Mouse (Mus musculus) midbrain, embryonic 10.5 days (tissue): ENCODE data around the gene Fhit. TPM values are rescaled to one million over a fixed set of nuclear protein-coding genes. Genes with fewer than 3 reads are reported as not detected.

Source experiments
- DNase-seq: peaks from one replicate; pipeline ENCODE4 v3.0.0-alpha.2; 2017; ENCODE audit warnings: low spot score
- H3K27ac ChIP-seq: fragments of 300-500 bp; sonication (generic); replicated peaks from 2 replicates; pipeline ENCODE4 v1.5.1; 2016; ENCODE audit warnings: mild to moderate bottlenecking
- H3K27me3 ChIP-seq: fragments of 300-500 bp; sonication (generic); 2 replicates; pipeline ENCODE4 v1.6.1; 2016; ENCODE audit warnings: low read depth, mild to moderate bottlenecking; ENCODE audit not compliant: poor library complexity, severe bottlenecking
- H3K36me3 ChIP-seq: fragments of 300-500 bp; sonication (generic); 2 replicates; pipeline ENCODE4 v1.6.1; 2016; ENCODE audit warnings: mild to moderate bottlenecking, moderate library complexity
- H3K4me1 ChIP-seq: fragments of 300-500 bp; sonication (generic); 2 replicates; pipeline ENCODE4 v1.6.1; 2016
- H3K4me3 ChIP-seq: fragments of 300-500 bp; sonication (generic); 2 replicates; pipeline ENCODE4 v1.5.1; 2016; ENCODE audit warnings: mild to moderate bottlenecking, moderate library complexity
- H3K9me3 ChIP-seq: fragments of 300-500 bp; sonication (generic); replicated peaks from 2 replicates; pipeline ENCODE4 v1.6.1; 2016; ENCODE audit warnings: mild to moderate bottlenecking
- WGBS: fragments of 180-500 bp; shearing (Covaris S2); methylation state at CpG from one replicate; pipeline ENCODE4 v1.1.7; 2016; 5-methylcytosine and 5-hydroxymethylcytosine counted together
- polyA plus RNA-seq: library from polyadenylated mRNA; unstranded; fragments of >200 nt; fragmentation: Nextera tagmentation; extraction: Ambion mirVana; gene quantifications from 2 replicates; pipeline ENCODE4 v1.2.1, GENCODE M21; 2016

Gene Fhit
- 3.4 TPM in 2 replicates for polyA plus RNA-seq

- H3K4me1 ChIP-seq, result peaks cover 16% of the 10 kb centered on the region
- H3K36me3 ChIP-seq, result no peaks in the 10 kb centered on the region
- DNase-seq, result peak; percentile 85
- under 1% methylated on average over 28 of the region's 28 CpGs for WGBS
- no peaks in the 10 kb centered on the region for H3K9me3 ChIP-seq
- peak within 1 kb of the TSS; percentile 85 for H3K27ac ChIP-seq
- peak within 1 kb of the TSS; percentile 72 for H3K4me3 ChIP-seq
- H3K27me3 ChIP-seq, result no peaks in the 10 kb centered on the region
Measured at GRCm38 (mm10) chr14:11161751-11162231, at the start of gene Fhit. Gene Fhit, minus strand, starts transcription at chr14:11162035.

GRCm38 (mm10) chr14:11206786-11207185, 45.0 kb upstream of the Fhit start:
- 56% methylated on average over 2 of the region's 2 CpGs for WGBS
- no peaks in the 10 kb centered on the region for H3K27me3 ChIP-seq
- no peak overlapping the region for H3K4me3 ChIP-seq
- H3K27ac ChIP-seq, result no peak overlapping the region
- peaks cover 6% of the 10 kb centered on the region; the same call in 1 of the 2 replicates for H3K4me1 ChIP-seq
- H3K36me3 ChIP-seq, result no peaks in the 10 kb centered on the region
- no peak for DNase-seq
- H3K9me3 ChIP-seq, result no peaks in the 10 kb centered on the region

GRCm38 (mm10) chr14:11160806-11161450, 907 bp downstream of the Fhit start:
- H3K27me3 ChIP-seq, result no peaks in the 10 kb centered on the region
- H3K4me1 ChIP-seq, result peaks cover 16% of the 10 kb centered on the region
- WGBS, result 8% methylated on average over 17 of the region's 17 CpGs
- DNase-seq, result peak; percentile 67
- H3K9me3 ChIP-seq, result no peaks in the 10 kb centered on the region
- no peaks in the 10 kb centered on the region for H3K36me3 ChIP-seq
- peak overlapping the region; percentile 72 for H3K4me3 ChIP-seq
- H3K27ac ChIP-seq, result peak overlapping the region; percentile 85

GRCm38 (mm10) chr14:11159641-11160040, 2.2 kb downstream of the Fhit start:
- no peak overlapping the region for H3K4me3 ChIP-seq
- DNase-seq, result no peak
- peaks cover 16% of the 10 kb centered on the region for H3K4me1 ChIP-seq
- no peak overlapping the region for H3K27ac ChIP-seq
- no peaks in the 10 kb centered on the region for H3K36me3 ChIP-seq
- H3K9me3 ChIP-seq, result no peaks in the 10 kb centered on the region
- 95% methylated on average over 11 of the region's 11 CpGs for WGBS
- no peaks in the 10 kb centered on the region for H3K27me3 ChIP-seq

GRCm38 (mm10) chr14:11159021-11159420, 2.8 kb downstream of the Fhit start:
- H3K27me3 ChIP-seq, result no peaks in the 10 kb centered on the region
- no peaks in the 10 kb centered on the region for H3K36me3 ChIP-seq
- no peak overlapping the region for H3K27ac ChIP-seq
- no peak for DNase-seq
- 85% methylated on average over 7 of the region's 7 CpGs for WGBS
- peaks cover 16% of the 10 kb centered on the region for H3K4me1 ChIP-seq
- H3K9me3 ChIP-seq, result no peaks in the 10 kb centered on the region
- no peak overlapping the region for H3K4me3 ChIP-seq

- Histone ChIP-seq H3K9me3 (no peaks in the 10 kb centered on the region), H3K36me3 (no peaks in the 10 kb centered on the region), H3K4me3 (no peak overlapping the region), H3K27ac (no peak overlapping the region), H3K4me1 (peaks cover 16% of the 10 kb centered on the region), H3K27me3 (no peaks in the 10 kb centered on the region)
- 87% methylated on average over 3 of the region's 3 CpGs for WGBS
- no peak for DNase-seq
Measured at GRCm38 (mm10) chr14:11157741-11158140, 4.1 kb downstream of the Fhit start.

- 83% methylated on average over 9 of the region's 9 CpGs for WGBS
- H3K4me3 ChIP-seq, result no peak overlapping the region
- no peak overlapping the region for H3K27ac ChIP-seq
- no peaks in the 10 kb centered on the region for H3K9me3 ChIP-seq
- no peaks in the 10 kb centered on the region for H3K36me3 ChIP-seq
- no peak for DNase-seq
- H3K4me1 ChIP-seq, result no peaks in the 10 kb centered on the region
- H3K27me3 ChIP-seq, result no peaks in the 10 kb centered on the region
Measured at GRCm38 (mm10) chr14:11151634-11152321, 10.1 kb downstream of the Fhit start.

GRCm38 (mm10) chr14:11133787-11134735, 27.8 kb downstream of the Fhit start:
- no peak overlapping the region for H3K27ac ChIP-seq
- H3K27me3 ChIP-seq, result no peaks in the 10 kb centered on the region
- H3K4me1 ChIP-seq, result no peaks in the 10 kb centered on the region
- 89% methylated on average over 12 of the region's 12 CpGs for WGBS
- no peak for DNase-seq
- no peaks in the 10 kb centered on the region for H3K9me3 ChIP-seq
- no peak overlapping the region for H3K4me3 ChIP-seq
- H3K36me3 ChIP-seq, result no peaks in the 10 kb centered on the region

- 93% methylated on average over 6 of the region's 6 CpGs for WGBS
- no peak for DNase-seq
Measured at GRCm38 (mm10) chr14:11132637-11133474, 29.0 kb downstream of the Fhit start.

GRCm38 (mm10) chr14:11125096-11125495, 36.7 kb downstream of the Fhit start:
- H3K27ac ChIP-seq, result no peak overlapping the region
- H3K36me3 ChIP-seq, result no peaks in the 10 kb centered on the region
- H3K27me3 ChIP-seq, result no peaks in the 10 kb centered on the region
- 0 out of 2 replicates have a peak, but pooled peaks cover 3% of the 10 kb centered on the region for H3K4me1 ChIP-seq
- no peaks in the 10 kb centered on the region for H3K9me3 ChIP-seq
- no peak overlapping the region for H3K4me3 ChIP-seq
- no peak for DNase-seq
- WGBS, result 72% methylated on average over 11 of the region's 11 CpGs

More at GRCm38 (mm10) chr14:11132637-11133474, 29.0 kb downstream of the Fhit start:
- no peak overlapping the region for H3K4me3 ChIP-seq
- no peaks in the 10 kb centered on the region for H3K4me1 ChIP-seq
- H3K9me3 ChIP-seq, result no peaks in the 10 kb centered on the region
- H3K36me3 ChIP-seq, result no peaks in the 10 kb centered on the region
- H3K27me3 ChIP-seq, result no peaks in the 10 kb centered on the region
- no peak overlapping the region for H3K27ac ChIP-seq

GRCm38 (mm10) chr14:11119076-11119475, 42.8 kb downstream of the Fhit start:
- DNase-seq, result no peak
- Histone ChIP-seq H3K4me3 (no peak overlapping the region), H3K27ac (no peak overlapping the region), H3K27me3 (no peaks in the 10 kb centered on the region), H3K9me3 (no peaks in the 10 kb centered on the region), H3K36me3 (no peaks in the 10 kb centered on the region), H3K4me1 (no peaks in the 10 kb centered on the region)
- 90% methylated on average over 6 of the region's 6 CpGs for WGBS

- no peak for DNase-seq
- H3K4me1 ChIP-seq, result peaks cover 13% of the 10 kb centered on the region
- H3K9me3 ChIP-seq, result no peaks in the 10 kb centered on the region
- 85% methylated on average over 3 of the region's 3 CpGs for WGBS
- H3K27me3 ChIP-seq, result no peaks in the 10 kb centered on the region
- H3K27ac ChIP-seq, result no peak overlapping the region
- no peak overlapping the region for H3K4me3 ChIP-seq
- H3K36me3 ChIP-seq, result no peaks in the 10 kb centered on the region
Measured at GRCm38 (mm10) chr14:11085596-11085995, 76.2 kb downstream of the Fhit start.
